Mouse (Mus musculus) forebrain, embryonic 15.5 days (tissue): ENCODE measurements at regions not wholly inside any gene's neighbourhood (a gene's known extent, or its start where the extent isn't known, plus 50 kb on each side); places are given as distances from the start of the nearest gene placed in this dataset.
A peak's percentile ranks its signal among the peaks of the same experiment; 100 is the strongest.

ENCODE experiments used
- ATAC-seq: fragments of 200-750 bp; cut with Nextera tagmentation; replicated peaks from 2 replicates; pipeline ENCODE4 v1.8.0; 2017; ENCODE audit warnings: mild to moderate bottlenecking, moderate TSS enrichment, moderate library complexity
- H3K27ac ChIP-seq: fragments of 300-500 bp; sonication (generic); replicated peaks from 2 replicates; pipeline ENCODE4 v1.5.1; 2015; ENCODE audit warnings: mild to moderate bottlenecking, inconsistent platforms
- H3K27me3 ChIP-seq: fragments of 300-500 bp; sonication (generic); 2 replicates; pipeline ENCODE4 v1.6.1; 2015; ENCODE audit warnings: inconsistent platforms
- H3K36me3 ChIP-seq: fragments of 300-500 bp; sonication (generic); 2 replicates; pipeline ENCODE4 v1.6.1; 2015; ENCODE audit warnings: mild to moderate bottlenecking, inconsistent platforms
- H3K4me1 ChIP-seq: fragments of 300-500 bp; sonication (generic); 2 replicates; pipeline ENCODE4 v1.6.1; 2015; ENCODE audit warnings: inconsistent platforms
- H3K4me2 ChIP-seq: fragments of 300-500 bp; sonication (generic); replicated peaks from 2 replicates; pipeline ENCODE4 v1.6.1; 2015; ENCODE audit warnings: mild to moderate bottlenecking, inconsistent platforms
- H3K4me3 ChIP-seq: fragments of 300-500 bp; sonication (generic); 2 replicates; pipeline ENCODE4 v1.5.1; 2015; ENCODE audit warnings: mild to moderate bottlenecking, inconsistent platforms
- H3K9ac ChIP-seq: fragments of 300-500 bp; sonication (generic); replicated peaks from 2 replicates; pipeline ENCODE4 v1.6.1; 2015; ENCODE audit warnings: mild to moderate bottlenecking, inconsistent platforms
- H3K9me3 ChIP-seq: fragments of 300-500 bp; sonication (generic); 2 replicates; pipeline ENCODE4 v1.6.1; 2016; ENCODE audit warnings: inconsistent platforms
- WGBS: fragments of 180-500 bp; shearing (Covaris S2); methylation state at CpG from one replicate; pipeline ENCODE4 v1.1.7; 2015; ENCODE audit warnings: mixed read lengths; 5-methylcytosine and 5-hydroxymethylcytosine counted together

DNA sequence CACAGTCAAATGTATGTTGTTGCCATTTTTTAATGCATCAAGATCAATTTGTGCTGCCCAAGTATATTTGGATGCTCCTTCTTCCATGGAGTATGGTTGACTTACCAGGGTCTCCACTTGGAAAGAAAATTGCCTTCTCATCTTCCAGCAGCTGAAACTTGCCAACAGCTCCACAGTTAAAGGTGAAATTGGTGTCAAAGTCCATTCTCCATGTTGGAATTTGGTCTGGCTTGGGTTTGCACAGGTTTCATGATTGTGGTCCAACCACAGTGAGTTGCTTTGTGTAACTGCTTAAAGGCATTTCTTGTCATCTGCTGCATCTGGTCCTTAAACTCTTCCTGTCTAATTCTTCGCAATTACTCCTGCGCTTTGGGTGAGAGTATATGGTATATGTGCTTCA lies 634.3 kb downstream of the Nup35 start:
- Histone ChIP-seq H3K9me3 (no peaks in the 10 kb centered on the region), H3K9ac (no peak overlapping the region), H3K4me3 (no peak overlapping the region), H3K4me1 (no peaks in the 10 kb centered on the region), H3K4me2 (no peak overlapping the region), H3K27me3 (no peaks in the 10 kb centered on the region), H3K36me3 (no peaks in the 10 kb centered on the region), H3K27ac (no peak overlapping the region)
- WGBS = 98% methylated on average over 2 of the region's 2 CpGs
- ATAC-seq = no peak

- H3K4me2 ChIP-seq = no peak overlapping the region
- H3K9me3 ChIP-seq = no peaks in the 10 kb centered on the region
- ATAC-seq = no peak
- H3K27me3 ChIP-seq = no peaks in the 10 kb centered on the region
- no peak overlapping the region for H3K27ac ChIP-seq
- H3K9ac ChIP-seq = no peak overlapping the region
- H3K4me3 ChIP-seq = no peak overlapping the region
- H3K4me1 ChIP-seq = no peaks in the 10 kb centered on the region
- 84% methylated on average over 4 of the region's 4 CpGs for whole genome bisulfite sequencing
- no peaks in the 10 kb centered on the region for H3K36me3 ChIP-seq
Measured at GRCm38 (mm10) chr2:81262056-81262765, 645.2 kb downstream of the Nup35 start.

DNA sequence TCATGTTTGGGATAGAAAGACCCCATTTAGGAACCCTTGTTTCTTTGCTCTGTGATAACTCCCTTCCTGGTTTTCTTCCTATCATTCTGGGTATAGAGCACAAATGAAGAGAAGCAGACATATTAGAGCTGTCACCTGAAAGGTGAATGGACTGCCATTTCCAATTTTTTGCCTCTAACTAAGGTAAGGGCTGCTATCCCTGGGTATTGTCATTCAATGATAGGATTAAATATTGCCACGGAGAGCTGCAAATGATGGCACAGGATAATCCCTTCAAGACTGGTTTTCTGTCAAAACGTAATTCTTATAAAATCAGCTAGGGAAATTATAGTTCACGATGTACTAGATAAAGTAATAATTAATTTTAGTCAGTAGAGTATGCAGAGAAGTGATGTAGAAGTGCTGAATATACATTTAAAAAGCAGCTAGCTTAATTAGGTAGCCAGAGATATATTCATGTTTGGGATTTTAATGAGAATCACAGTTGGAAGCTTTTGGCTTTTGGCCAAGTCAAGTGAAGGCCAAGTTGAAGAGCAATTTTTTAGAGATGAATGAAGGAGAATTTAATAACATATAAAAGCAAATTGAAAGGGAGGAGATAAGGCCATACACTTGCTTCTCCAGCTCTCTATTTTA lies 652.3 kb downstream of the Nup35 start:
- ATAC-seq = 0 out of 2 replicates have a peak, but pooled peaks have one; percentile 38
- Histone ChIP-seq H3K9me3 (no peaks in the 10 kb centered on the region), H3K4me1 (no peaks in the 10 kb centered on the region), H3K27ac (no peak overlapping the region), H3K4me2 (no peak overlapping the region), H3K36me3 (no peaks in the 10 kb centered on the region), H3K9ac (no peak overlapping the region), H3K4me3 (no peak overlapping the region), H3K27me3 (no peaks in the 10 kb centered on the region)
- 37% methylated on average over 3 of the region's 3 CpGs for WGBS

DNA sequence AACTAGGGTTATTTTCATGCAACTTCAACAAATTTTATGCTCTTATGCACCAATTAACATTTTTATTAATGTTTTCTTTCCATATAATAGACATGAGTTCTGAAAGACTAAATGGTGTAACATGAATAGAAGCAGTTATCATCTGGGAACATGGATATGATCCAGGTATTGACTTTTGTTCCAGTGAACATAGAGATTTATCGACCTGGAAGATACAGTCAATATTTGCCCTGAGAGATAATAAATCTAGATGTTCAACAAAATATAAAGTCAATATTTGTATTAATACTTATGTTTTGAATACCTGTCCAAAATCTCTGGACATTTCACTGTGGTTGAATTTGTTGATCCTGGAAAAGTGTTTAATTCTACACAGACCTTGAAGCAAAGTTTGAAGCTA lies 653.9 kb downstream of the Nup35 start:
- no peak for ATAC-seq
- no peak overlapping the region for H3K27ac ChIP-seq
- H3K4me1 ChIP-seq = no peaks in the 10 kb centered on the region
- H3K27me3 ChIP-seq = no peaks in the 10 kb centered on the region
- no peaks in the 10 kb centered on the region for H3K36me3 ChIP-seq
- H3K9me3 ChIP-seq = no peaks in the 10 kb centered on the region
- 89% methylated on average over 1 of the region's 1 CpGs for WGBS
- no peak overlapping the region for H3K9ac ChIP-seq
- no peak overlapping the region for H3K4me3 ChIP-seq
- H3K4me2 ChIP-seq = no peak overlapping the region

DNA sequence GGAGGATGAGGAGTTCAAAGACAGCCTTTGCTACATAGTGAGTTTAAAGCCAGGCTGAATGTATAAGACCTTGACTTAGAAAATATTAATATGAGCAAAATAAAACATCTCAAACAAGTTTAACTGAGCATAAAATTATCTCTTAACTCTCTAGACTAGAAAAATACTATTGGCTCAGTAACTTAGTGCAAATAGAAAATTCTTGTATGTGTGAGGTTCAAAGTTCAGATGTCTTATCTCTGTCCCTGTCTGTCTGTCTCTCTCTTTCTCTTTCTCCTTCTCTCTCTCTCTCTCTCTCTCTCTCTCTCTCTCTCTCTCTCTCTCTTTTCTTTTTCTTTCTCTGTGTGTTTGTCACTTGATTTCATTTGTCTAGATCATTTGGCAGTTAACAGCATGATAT lies 655.5 kb downstream of the Nup35 start:
- H3K27me3 ChIP-seq = no peaks in the 10 kb centered on the region
- no peaks in the 10 kb centered on the region for H3K4me1 ChIP-seq
- no peak overlapping the region for H3K4me3 ChIP-seq
- no peak overlapping the region for H3K27ac ChIP-seq
- no peak overlapping the region for H3K9ac ChIP-seq
- no peak for ATAC-seq
- H3K4me2 ChIP-seq = no peak overlapping the region
- H3K36me3 ChIP-seq = no peaks in the 10 kb centered on the region
- H3K9me3 ChIP-seq = no peaks in the 10 kb centered on the region

- no peaks in the 10 kb centered on the region for H3K36me3 ChIP-seq
- H3K9me3 ChIP-seq = no peaks in the 10 kb centered on the region
- H3K4me3 ChIP-seq = no peak overlapping the region
- no peaks in the 10 kb centered on the region for H3K4me1 ChIP-seq
- no peak overlapping the region for H3K27ac ChIP-seq
- WGBS = 79% methylated on average over 3 of the region's 3 CpGs
- ATAC-seq = no peak
- H3K27me3 ChIP-seq = no peaks in the 10 kb centered on the region
- H3K4me2 ChIP-seq = no peak overlapping the region
- no peak overlapping the region for H3K9ac ChIP-seq
Measured at GRCm38 (mm10) chr2:81287414-81287813, 670.4 kb downstream of the Nup35 start.

DNA sequence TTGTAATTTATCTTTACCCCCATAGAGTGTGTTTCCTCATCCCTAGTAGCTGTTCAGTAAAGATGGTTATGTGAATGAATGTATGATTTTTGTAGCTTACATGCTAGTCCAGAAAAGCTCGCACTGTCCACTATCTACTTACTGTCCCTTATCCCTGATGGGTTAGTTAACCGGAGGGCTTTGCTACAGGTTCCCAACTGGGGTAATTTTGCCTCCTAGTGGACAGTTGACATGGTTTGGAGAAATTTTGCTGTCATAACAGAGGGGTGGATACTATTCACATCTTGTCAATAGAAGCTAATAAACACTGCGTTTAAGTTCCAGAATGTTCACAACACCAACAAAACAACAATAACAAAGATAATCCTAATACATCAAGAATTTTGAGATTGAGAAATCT lies 711.6 kb downstream of the Nup35 start:
- no peak overlapping the region for H3K4me2 ChIP-seq
- no peaks in the 10 kb centered on the region for H3K36me3 ChIP-seq
- no peak overlapping the region for H3K9ac ChIP-seq
- no peaks in the 10 kb centered on the region for H3K9me3 ChIP-seq
- no peak overlapping the region for H3K4me3 ChIP-seq
- no peak overlapping the region for H3K27ac ChIP-seq
- ATAC-seq = no peak
- no peaks in the 10 kb centered on the region for H3K4me1 ChIP-seq
- H3K27me3 ChIP-seq = no peaks in the 10 kb centered on the region
- 80% methylated on average over 3 of the region's 3 CpGs for WGBS

DNA sequence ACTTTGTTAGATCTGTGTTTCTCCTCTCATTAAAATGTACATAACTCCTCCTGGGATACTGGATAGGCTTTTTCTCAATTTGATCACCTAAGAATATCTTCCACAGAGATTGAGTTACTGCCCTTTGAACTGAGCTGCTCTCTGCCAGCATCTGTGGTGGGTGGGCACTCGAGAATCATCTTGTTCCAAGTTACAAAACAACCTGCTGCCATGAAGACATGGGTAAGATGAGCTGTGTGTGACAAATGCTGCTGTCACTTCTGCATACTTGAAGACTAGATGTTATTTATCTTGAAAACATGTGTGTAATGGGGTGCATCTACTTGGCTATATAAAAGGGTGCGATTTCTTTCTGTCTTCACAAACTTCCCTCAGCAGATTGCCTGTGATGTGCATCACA lies 716.0 kb upstream of the Zfp804a start:
- Histone ChIP-seq H3K9me3 (no peaks in the 10 kb centered on the region), H3K27me3 (no peaks in the 10 kb centered on the region), H3K4me3 (no peak overlapping the region), H3K4me2 (no peak overlapping the region), H3K27ac (no peak overlapping the region), H3K36me3 (no peaks in the 10 kb centered on the region), H3K4me1 (no peaks in the 10 kb centered on the region), H3K9ac (no peak overlapping the region)
- 77% methylated on average over 2 of the region's 2 CpGs for WGBS
- no peak for ATAC-seq

- Histone ChIP-seq H3K4me2 (no peak overlapping the region), H3K9me3 (no peaks in the 10 kb centered on the region), H3K27me3 (no peaks in the 10 kb centered on the region), H3K4me1 (no peaks in the 10 kb centered on the region), H3K9ac (no peak overlapping the region), H3K4me3 (no peak overlapping the region), H3K27ac (no peak overlapping the region), H3K36me3 (no peaks in the 10 kb centered on the region)
- no peak for ATAC-seq
- 56% methylated on average over 2 of the region's 2 CpGs for WGBS
Measured at GRCm38 (mm10) chr2:81340417-81340816, 712.6 kb upstream of the Zfp804a start.
